Mouse (Mus musculus) kidney, postnatal 36 days (tissue): ENCODE data around the gene Leprot.

Source experiments
- DNase-seq, 2 experiments: peaks; one replicate each; pipeline ENCODE4 v3.0.0; 2021 to 2022; ENCODE audit warnings: mixed read lengths in 2 of 2

Gene Leprot

GRCm38 (mm10) chr4:101647196-101647905, at the start of gene Leprot:
TSS of gene Leprot (plus strand) at chr4:101647718.
- DNase-seq: peak; percentile 99 to 100

- peak; percentile 11 to 52 for DNase-seq
Observed at GRCm38 (mm10) chr4:101601758-101602157, 45.8 kb upstream of the Leprot start.

- no peak for DNase-seq
Observed at GRCm38 (mm10) chr4:101603635-101604034, 43.9 kb upstream of the Leprot start.

- DNase-seq: no peak
Observed at GRCm38 (mm10) chr4:101616520-101616919, 31.0 kb upstream of the Leprot start.

- DNase-seq: no peak
Observed at GRCm38 (mm10) chr4:101617742-101618141, 29.8 kb upstream of the Leprot start.

GRCm38 (mm10) chr4:101620206-101620605, 27.3 kb upstream of the Leprot start:
- no peak for DNase-seq

GRCm38 (mm10) chr4:101621241-101621640, 26.3 kb upstream of the Leprot start:
- DNase-seq: no peak

GRCm38 (mm10) chr4:101625278-101625677, 22.2 kb upstream of the Leprot start:
- DNase-seq: no peak

- DNase-seq: no peak
Observed at GRCm38 (mm10) chr4:101635596-101635995, 11.9 kb upstream of the Leprot start.

GRCm38 (mm10) chr4:101637472-101637871, 10.0 kb upstream of the Leprot start:
- no peak for DNase-seq

- DNase-seq: no peak
Observed at GRCm38 (mm10) chr4:101640631-101641030, 6.9 kb upstream of the Leprot start.

- no peak for DNase-seq
Observed at GRCm38 (mm10) chr4:101642708-101643107, 4.8 kb upstream of the Leprot start.

GRCm38 (mm10) chr4:101643216-101643615, 4.3 kb upstream of the Leprot start:
- no peak for DNase-seq

GRCm38 (mm10) chr4:101646857-101647195, 692 bp upstream of the Leprot start:
- no peak for DNase-seq

- peak in 1 of 2 experiments; percentile 51 for DNase-seq
Observed at GRCm38 (mm10) chr4:101647976-101648642, 591 bp downstream of the Leprot start.

- no peak for DNase-seq
Observed at GRCm38 (mm10) chr4:101648745-101649144, 1.2 kb downstream of the Leprot start.

- no peak for DNase-seq
Observed at GRCm38 (mm10) chr4:101650961-101651360, 3.4 kb downstream of the Leprot start.

GRCm38 (mm10) chr4:101654256-101654655, 6.7 kb downstream of the Leprot start:
- DNase-seq: no peak

GRCm38 (mm10) chr4:101654788-101655414, 7.4 kb downstream of the Leprot start:
- DNase-seq: no peak

GRCm38 (mm10) chr4:101655415-101655790, 7.9 kb downstream of the Leprot start:
- no peak for DNase-seq

GRCm38 (mm10) chr4:101656056-101656455, 8.5 kb downstream of the Leprot start:
- peak; percentile 30 to 58 for DNase-seq

GRCm38 (mm10) chr4:101656956-101657570, 9.5 kb downstream of the Leprot start:
- DNase-seq: no peak

- DNase-seq: peak; percentile 38 to 80
Observed at GRCm38 (mm10) chr4:101664160-101664750, 16.7 kb downstream of the Leprot start.
